Mouse (Mus musculus): ENCODE data around the gene Commd1.

Gene Commd1

GRCm38 (mm10) chr11:22860335-22861227 lies 121.6 kb downstream of the Commd1 start, which contains the start of gene B3gnt2:
B3gnt2 (minus strand) TSS chr11:22860961.
- DNase-seq (ENCODE audit: low read depth, low spot score) = peak; percentile 80

- peak; percentile 91 for DNase-seq (ENCODE audit: low read depth, low spot score)
Observed at GRCm38 (mm10) chr11:22859633-22860334, 122.4 kb downstream of the Commd1 start.

DNA sequence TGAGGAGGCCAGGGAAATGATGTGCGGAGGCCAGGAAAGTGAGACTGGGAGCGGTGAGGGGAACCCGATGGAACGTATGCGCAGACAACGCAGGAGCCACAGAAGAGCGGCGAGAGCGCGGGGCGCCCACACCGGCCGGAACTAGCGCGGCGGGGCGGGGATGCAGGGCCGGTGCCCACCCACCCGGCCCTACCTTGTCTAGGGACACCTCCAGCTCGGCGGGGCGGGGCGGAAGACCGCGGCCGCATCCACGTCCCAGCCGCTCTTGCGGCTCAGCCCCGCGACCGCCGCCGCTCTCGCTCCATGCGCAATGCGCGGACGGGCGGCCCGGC lies 122.9 kb downstream of the Commd1 start:
- DNase-seq (ENCODE audit: low read depth, low spot score) = no peak

GRCm38 (mm10) chr11:22858441-22859300 lies 123.5 kb downstream of the Commd1 start:
- DNase-seq (ENCODE audit: low read depth, low spot score) = peak; percentile 76

DNA sequence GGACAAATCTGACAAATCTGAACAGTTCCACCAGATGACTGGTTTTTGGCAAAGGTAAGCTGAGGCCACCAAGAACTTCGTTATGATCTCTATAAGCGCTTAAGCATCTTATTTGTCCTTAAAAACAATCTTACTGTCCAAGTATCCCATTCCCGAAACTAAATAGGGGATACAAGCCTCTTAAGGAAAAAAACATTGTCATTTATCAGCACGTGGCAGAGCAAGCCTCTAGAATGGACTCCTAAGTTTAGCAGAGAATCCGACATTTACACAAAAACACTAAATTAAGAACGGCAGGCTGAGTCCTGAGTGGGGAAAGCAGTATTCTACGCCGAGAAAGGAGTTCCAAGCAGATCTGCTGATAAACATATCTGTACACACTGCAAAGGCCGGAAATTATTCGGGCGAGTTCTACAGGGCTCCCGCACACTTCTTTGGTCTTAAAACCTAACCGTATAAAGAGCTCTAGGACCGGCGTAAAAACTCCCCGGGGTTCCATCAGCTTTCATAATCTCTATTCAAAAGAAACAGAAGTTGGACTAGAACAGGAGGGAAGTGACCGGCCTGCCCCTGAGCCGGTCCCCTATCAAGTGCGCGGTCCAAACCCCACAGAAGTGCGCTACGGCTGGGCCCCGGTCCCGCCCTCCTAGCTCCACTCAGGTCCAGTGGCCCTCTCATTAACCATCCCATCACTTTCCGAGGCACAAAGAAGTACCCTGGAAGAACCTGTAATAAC lies 124.3 kb downstream of the Commd1 start:
- DNase-seq (ENCODE audit: low read depth, low spot score) = peak; percentile 55

- DNase-seq (ENCODE audit: low read depth, low spot score) = no peak
Observed at GRCm38 (mm10) chr11:22857106-22857704, 125.0 kb downstream of the Commd1 start.

DNA sequence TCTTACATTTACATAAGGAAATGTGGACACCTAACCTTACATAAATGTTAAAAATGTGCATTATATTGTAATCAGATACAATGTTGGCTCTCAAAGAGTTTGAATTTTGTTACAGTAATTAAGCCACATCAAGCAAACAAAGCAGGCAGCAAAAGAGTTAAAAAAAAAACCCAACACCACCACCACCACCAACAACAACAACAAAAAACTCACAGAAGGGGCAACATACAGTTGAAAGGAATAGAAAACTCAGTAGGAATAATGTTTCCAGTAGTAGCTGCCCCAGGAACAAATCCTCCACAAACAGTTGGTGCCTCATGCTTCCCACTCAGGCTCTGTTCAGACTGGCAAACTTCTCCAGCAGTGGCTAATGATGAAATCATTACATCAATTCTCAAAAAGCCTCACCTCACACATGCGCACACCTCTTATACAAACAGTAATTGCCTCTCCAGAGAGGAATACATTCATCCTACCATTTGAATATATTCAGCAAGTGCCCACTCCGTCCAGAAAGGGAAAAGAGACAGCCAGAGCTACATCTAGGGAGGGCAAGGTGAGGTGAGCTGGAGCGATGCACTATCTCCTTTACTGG lies 125.7 kb downstream of the Commd1 start:
- peak; percentile 28 for DNase-seq (ENCODE audit: low read depth, low spot score)

GRCm38 (mm10) chr11:22854571-22854970 lies 127.6 kb downstream of the Commd1 start:
- DNase-seq (ENCODE audit: low read depth, low spot score) = no peak

DNA sequence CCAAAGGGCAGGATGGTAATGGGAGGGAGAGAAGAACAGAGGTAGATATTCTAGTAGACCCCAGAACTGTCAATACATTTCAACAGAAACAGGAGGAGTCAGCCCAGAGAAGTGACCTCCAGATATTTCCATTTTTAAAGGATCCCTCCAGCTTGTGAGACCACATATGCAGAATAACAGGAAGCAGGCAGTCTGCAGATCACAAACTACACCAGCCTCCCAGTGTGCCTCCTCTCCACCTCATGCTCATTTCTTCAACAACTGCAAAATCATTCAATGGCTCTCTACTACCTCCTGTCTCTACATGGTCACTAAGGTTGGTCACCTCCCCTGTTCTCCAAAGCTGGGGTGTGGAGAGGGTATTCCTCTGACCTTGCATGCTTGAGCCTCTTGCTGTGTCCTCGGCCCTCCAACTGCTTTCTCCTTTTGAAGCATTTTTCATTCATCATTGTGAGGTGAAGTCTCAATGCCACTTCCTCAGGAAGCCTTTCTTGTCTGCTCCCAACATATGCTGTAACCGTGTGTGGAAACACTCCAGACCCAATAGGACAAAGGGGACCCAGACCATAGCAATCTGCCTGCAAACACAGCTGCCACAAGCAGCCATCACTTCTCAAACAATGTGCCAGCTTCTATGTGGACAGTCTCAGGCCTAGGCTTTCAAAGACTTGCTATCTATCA lies 128.6 kb downstream of the Commd1 start:
- peak; percentile 65 for DNase-seq (ENCODE audit: low read depth, low spot score)

GRCm38 (mm10) chr11:22852510-22852909 lies 129.7 kb downstream of the Commd1 start:
- peak; percentile 82 for DNase-seq (ENCODE audit: low read depth, low spot score)

DNA sequence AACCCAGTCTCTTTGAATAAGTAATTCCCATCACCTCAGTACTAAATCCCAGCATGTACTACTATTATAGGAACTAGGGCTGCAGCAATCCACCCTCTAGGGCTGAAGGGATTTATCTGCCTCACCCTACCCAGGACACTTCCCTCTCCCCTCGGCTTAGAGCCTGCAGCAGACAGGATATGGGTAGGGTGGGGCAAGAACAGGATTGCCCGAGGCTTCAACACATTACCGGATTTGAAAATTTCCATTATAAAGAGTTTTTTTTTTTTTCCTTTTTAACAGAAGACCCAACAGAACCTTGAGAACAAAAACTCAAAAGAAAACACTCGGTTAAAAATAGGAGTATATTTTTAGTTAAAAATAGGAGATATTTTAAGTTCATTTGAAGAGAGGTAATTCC lies 130.8 kb downstream of the Commd1 start:
- DNase-seq (ENCODE audit: low read depth, low spot score) = peak; percentile 68

DNA sequence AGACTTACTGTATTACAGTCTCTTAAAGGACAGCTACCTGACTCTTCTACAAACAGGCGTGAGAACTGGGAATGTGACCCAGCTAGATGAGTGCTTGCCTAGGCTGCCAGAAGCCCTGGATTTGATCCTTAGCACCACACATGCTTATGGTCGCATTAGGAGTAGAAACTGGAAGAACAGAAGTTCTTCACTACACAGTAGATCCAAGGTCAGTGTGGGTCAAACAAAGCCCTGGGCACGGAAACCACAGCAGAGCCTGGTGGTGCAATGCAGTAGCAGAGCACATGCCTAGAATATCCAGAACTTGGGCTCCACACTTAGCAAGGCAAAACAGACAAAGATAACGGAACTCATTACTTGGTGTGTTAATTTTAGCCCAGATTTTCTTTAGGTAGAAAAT lies 132.1 kb downstream of the Commd1 start:
- no peak for DNase-seq (ENCODE audit: low read depth, low spot score)

DNA sequence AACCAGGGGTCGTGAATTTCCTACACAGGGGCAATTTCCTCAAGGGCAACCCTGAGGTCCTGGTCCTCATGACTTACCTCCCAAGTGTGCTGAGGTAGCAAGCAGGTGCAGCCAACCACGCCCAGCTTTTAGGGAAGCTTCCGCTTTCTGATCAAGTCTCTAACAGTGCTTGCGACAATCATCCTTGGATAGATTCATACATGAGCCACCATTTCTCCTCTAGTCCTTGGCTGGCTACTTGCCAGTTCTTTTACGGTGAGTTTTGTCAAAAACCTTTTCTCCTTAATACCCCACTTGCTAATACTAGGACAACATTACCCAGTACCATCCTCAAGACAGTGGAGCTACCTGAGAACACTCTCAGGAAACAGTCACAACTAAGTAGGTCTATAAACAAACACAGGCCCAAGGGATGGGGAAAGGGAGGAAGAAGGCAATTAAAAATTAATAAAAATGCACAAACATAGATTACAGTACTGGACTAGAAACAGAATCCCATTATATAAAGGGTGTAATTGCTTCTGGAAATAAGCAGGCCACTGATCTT lies 133.5 kb downstream of the Commd1 start:
- DNase-seq (ENCODE audit: low read depth, low spot score) = peak; percentile 60

- DNase-seq (ENCODE audit: low read depth, low spot score) = no peak
Observed at GRCm38 (mm10) chr11:22847732-22848648, 134.2 kb downstream of the Commd1 start.

- DNase-seq (ENCODE audit: low read depth, low spot score) = no peak
Observed at GRCm38 (mm10) chr11:22846960-22847731, 135.0 kb downstream of the Commd1 start.
